15 mouse cellular contexts compared by ENCODE assay signal in genomic region chr14:18385953-18386668, GRCm38 (mm10). TPM values are rescaled to one million over a fixed set of nuclear protein-coding genes. Genes with fewer than 3 reads are reported as not detected.
A peak's percentile ranks its signal among the peaks of the same experiment; 100 is the strongest.
DNase-seq lines count a peak whose midpoint lies in the region; ATAC-seq and TF ChIP-seq lines count a peak whose summit lies in the region.
"Had no signal": no experiment of that assay in that cellular context is flagged by ENCODE, and none has a peak within 500 bp of the region (broad histone marks: within the 10 kb centered on the region; RNA-seq: fewer than 3 reads in every experiment).

No protein-coding gene starts in this region.

- H3K9ac ChIP-seq in stomach, embryonic 14.5 days (replicated peaks; ENCODE audit: low read depth, low read length) = no peak overlapping the region
- H3K9ac ChIP-seq in stomach, postnatal 0 days (ENCODE audit: low read length) = no peak overlapping the region
- H3K9ac ChIP-seq in midbrain, embryonic 12.5 days (replicated peaks) = no peak overlapping the region
- H3K9ac ChIP-seq: forebrain, postnatal 0 days had no signal

- no peak overlapping the region for H3K27ac ChIP-seq in stomach, embryonic 14.5 days (ENCODE audit: low read length)
- no peak overlapping the region for H3K27ac ChIP-seq in stomach, postnatal 0 days (replicated peaks)
- no peak overlapping the region for H3K27ac ChIP-seq in midbrain, embryonic 12.5 days (replicated peaks)

- H3K4me1 ChIP-seq in stomach, embryonic 14.5 days (ENCODE audit: control insufficient read depth, insufficient read depth, low read length) = no peaks in the 10 kb centered on the region
- H3K4me1 ChIP-seq in stomach, postnatal 0 days (replicated peaks; ENCODE audit: control insufficient read depth, insufficient read depth) = no peaks in the 10 kb centered on the region
- no peaks in the 10 kb centered on the region for H3K4me1 ChIP-seq in midbrain, embryonic 12.5 days

- no peaks in the 10 kb centered on the region for H3K9me3 ChIP-seq in stomach, embryonic 14.5 days (ENCODE audit: control insufficient read depth, low read depth, low read length)
- no peaks in the 10 kb centered on the region for H3K9me3 ChIP-seq in stomach, postnatal 0 days (ENCODE audit: control insufficient read depth, low read length)
- no peaks in the 10 kb centered on the region for H3K9me3 ChIP-seq in midbrain, embryonic 12.5 days

- peak; percentile 28; the same call in 1 of the 2 replicates for ATAC-seq in stomach, embryonic 14.5 days (ENCODE audit: insufficient number of reproducible peaks, insufficient read depth, low FRiP score, low read depth)
- ATAC-seq in stomach, postnatal 0 days (ENCODE audit: low FRiP score, low TSS enrichment) = no peak
- peak; percentile 62; the same call in 1 of the 2 replicates for ATAC-seq in midbrain, embryonic 12.5 days (ENCODE audit: low FRiP score, low read depth)
- ATAC-seq: forebrain, postnatal 0 days; lung, postnatal 0 days had no signal

- H3K27me3 ChIP-seq in stomach, embryonic 14.5 days (ENCODE audit: control insufficient read depth, insufficient read depth, low read length) = no peaks in the 10 kb centered on the region
- no peaks in the 10 kb centered on the region for H3K27me3 ChIP-seq in stomach, postnatal 0 days (ENCODE audit: control insufficient read depth, insufficient read depth, low read length)
- no peaks in the 10 kb centered on the region for H3K27me3 ChIP-seq in midbrain, embryonic 12.5 days

- H3K4me2 ChIP-seq in stomach, embryonic 14.5 days (replicated peaks; ENCODE audit: low read depth, low read length) = no peak overlapping the region
- no peak overlapping the region for H3K4me2 ChIP-seq in stomach, postnatal 0 days (replicated peaks; ENCODE audit: low read depth)
- no peak overlapping the region for H3K4me2 ChIP-seq in midbrain, embryonic 12.5 days (replicated peaks)

- TF ChIP-seq EP300 in stomach, postnatal 0 days (optimal IDR thresholded peaks at IDR 0.05) = no peak

- no peak overlapping the region for H3K4me3 ChIP-seq in stomach, embryonic 14.5 days (ENCODE audit: low read depth, low read length)
- H3K4me3 ChIP-seq in stomach, postnatal 0 days (ENCODE audit: low read depth, low read length) = no peak overlapping the region
- no peak overlapping the region for H3K4me3 ChIP-seq in midbrain, embryonic 12.5 days

- peak; percentile 8 for DNase-seq in layer of hippocampus, adult 11-12 months (ENCODE audit: low spot score)
- no peak for DNase-seq in layer of hippocampus, adult 8-10 months (ENCODE audit: low spot score in 2 of 2)
- no peak for DNase-seq in stomach, postnatal 0 days (ENCODE audit: low spot score)
- DNase-seq in telencephalon, adult 2 months (ENCODE audit: low read depth, low spot score) = peak; percentile 47
- no peak for DNase-seq in embryo, embryonic 10.5 days (ENCODE audit: low spot score)
- no peak for DNase-seq in layer of hippocampus, postnatal 25 days (ENCODE audit: extremely low spot score in 1 of 2, low spot score in 1 of 2)
- DNase-seq: adrenal gland, postnatal 25 days; forebrain, postnatal 0 days; gastrocnemius, postnatal 36 days; kidney, adult 2 months; liver; thymus, adult 18-20 months had no signal

- H3K36me3 ChIP-seq in stomach, embryonic 14.5 days (ENCODE audit: control insufficient read depth, insufficient read depth, low read length) = no peaks in the 10 kb centered on the region
- no peaks in the 10 kb centered on the region for H3K36me3 ChIP-seq in stomach, postnatal 0 days (ENCODE audit: control insufficient read depth, insufficient read depth, low read length)
- H3K36me3 ChIP-seq in midbrain, embryonic 12.5 days = no peaks in the 10 kb centered on the region

- no peak for TF ChIP-seq CTCF in stomach, postnatal 0 days (IDR thresholded peaks at IDR 0.05; ENCODE audit: low read depth)

- 58% methylated on average over 6 of the region's 6 CpGs for WGBS in stomach, embryonic 14.5 days
- WGBS in stomach, postnatal 0 days = 51% methylated on average over 6 of the region's 6 CpGs
- 76% methylated on average over 6 of the region's 6 CpGs for WGBS in midbrain, embryonic 12.5 days

RNA-seq across cellular contexts. Expression of gene Ube2e1, which starts 54.5 kb away (rescaled TPM):
- total RNA-seq in layer of hippocampus, adult 8-10 months (2022) = 100 to 1,000 TPM; 110 to 135 (median 116) TPM
- polyA plus RNA-seq in stomach, embryonic 14.5 days (2014; fragmentation: Nextera tagmentation; extraction: Ambion mirVana) = 53.7 and 54.3 TPM in 2 replicates
- polyA plus RNA-seq in stomach, postnatal 0 days (2015; fragmentation: Nextera tagmentation; extraction: Ambion mirVana) = 104 TPM in 2 replicates
- polyA plus RNA-seq in midbrain, embryonic 12.5 days (2016; fragmentation: Nextera tagmentation; extraction: Ambion mirVana) = 185 and 189 TPM in 2 replicates
- 100 to 1,000 TPM; 105 to 110 TPM for total RNA-seq in layer of hippocampus, postnatal 25 days (2021)

Comparison
In these comparisons a context has a peak if more than half of its experiments do, and no peak if none do; other contexts are left out.
1. DNase-seq: peak in layer of hippocampus, adult 11-12 months (single experiment) and telencephalon, adult 2 months (single experiment); none in layer of hippocampus, adult 8-10 months (0 of 2), stomach, postnatal 0 days (single experiment), embryo, embryonic 10.5 days (single experiment) and layer of hippocampus, postnatal 25 days (0 of 2).